Mouse (Mus musculus) megakaryocyte, embryonic 14.5 days (primary cell): ENCODE measurements at regions not wholly inside any gene's neighbourhood (a gene's known extent, or its start where the extent isn't known, plus 50 kb on each side); places are given as distances from the start of the nearest gene placed in this dataset.

Experiments used
- H3K27me3 ChIP-seq: replicated peaks from 2 replicates; pipeline ENCODE3; 2012; ENCODE audit warnings: inconsistent platforms
- H3K36me3 ChIP-seq: replicated peaks from 2 replicates; pipeline ENCODE3; 2012; ENCODE audit warnings: low read length, inconsistent platforms, mixed read lengths
- H3K4me1 ChIP-seq: 2 replicates; pipeline ENCODE4 v1.6.1; 2012; ENCODE audit warnings: inconsistent platforms
- H3K4me3 ChIP-seq: replicated peaks from 2 replicates; pipeline ENCODE3; 2012; ENCODE audit warnings: moderate library complexity, mild to moderate bottlenecking, inconsistent platforms
- H3K9me3 ChIP-seq: 2 replicates; pipeline ENCODE4 v1.6.1; 2012; ENCODE audit warnings: inconsistent platforms
- FLI1 ChIP-seq: IDR thresholded peaks from 2 replicates; pipeline ENCODE4 v1.6.1; 2012; ENCODE audit warnings: low read length, inconsistent platforms, mixed read lengths
- GATA1 ChIP-seq: IDR thresholded peaks from 3 replicates; pipeline ENCODE4 v1.6.1; 2012; ENCODE audit warnings: mixed read lengths, low read length, inconsistent platforms, borderline replicate concordance

- TF ChIP-seq GATA1: no peak
- TF ChIP-seq FLI1: no peak
- Histone ChIP-seq H3K4me3 (no peak overlapping the region), H3K9me3 (peaks cover 36% of the 10 kb centered on the region)
Measured at GRCm38 (mm10) chr13:56947266-56947665, 51.5 kb upstream of the Trpc7 start.

More at GRCm38 (mm10) chr13:56947266-56947665, 51.5 kb upstream of the Trpc7 start:
- Histone ChIP-seq H3K4me1 (no peaks in the 10 kb centered on the region), H3K27me3 (no peaks in the 10 kb centered on the region), H3K36me3 (no peaks in the 10 kb centered on the region)
